Mouse (Mus musculus): Measurements from ENCODE around the gene Enox1. TPM values are rescaled to one million over a fixed set of nuclear protein-coding genes. Genes with fewer than 3 reads are reported as not detected.

The Enox1 gene
- total and polyA plus RNA-seq, 3 experiments: not detected

GRCm38 (mm10) chr14:77375618-77376017 is 219.1 kb downstream of the Enox1 start:
- Histone ChIP-seq H3K4me1 (ENCODE audit: control insufficient read depth in 1 of 2, insufficient read depth in 2 of 2) (no peaks in the 10 kb centered on the region), H3K9me3 (replicated peaks; ENCODE audit: low read length) (peaks cover 76% of the 10 kb centered on the region), H3K9ac (ENCODE audit: insufficient read depth, low read depth) (no peak overlapping the region), H3K36me3 (replicated peaks in 1 of 2; ENCODE audit: control insufficient read depth in 1 of 2, insufficient read depth in 1 of 2, low read length in 1 of 2) (no peaks in the 10 kb centered on the region), H3K4me3 (replicated peaks in 1 of 3; ENCODE audit: low read depth in 2 of 3, low read length in 2 of 3, poor library complexity in 1 of 3) (no peak overlapping the region), H3K4me2 (ENCODE audit: insufficient read depth, low read depth, poor library complexity, severe bottlenecking) (no peak overlapping the region), H3K27me3 (replicated peaks) (no peaks in the 10 kb centered on the region), H3K79me2 (replicated peaks; ENCODE audit: control insufficient read depth, extremely low read depth, insufficient read depth, poor library complexity, severe bottlenecking) (no peaks in the 10 kb centered on the region), H3K27ac (ENCODE audit: insufficient read depth, low read depth) (no peak overlapping the region)
- dilution Hi-C loops (cut with MboI; ENCODE audit: extremely low pct_ligation_motif_present, extremely low pct_unique_long_range_greater_than_20kb, low sequenced_read_pairs): no loop called here
- in situ Hi-C loops (cut with MboI; ENCODE audit: low pct_ligation_motif_present, low pct_unique_long_range_greater_than_20kb, low sequenced_read_pairs): no loop called here
- no peak for DNase-seq (ENCODE audit: extremely low read depth)
- no peak for TF ChIP-seq UBTF (IDR thresholded peaks at IDR 0.05; ENCODE audit: low read depth, low read length)
- no peak for TF ChIP-seq IRF4 (IDR thresholded peaks at IDR 0.05; ENCODE audit: low read depth, low read length)
- no peak for TF ChIP-seq USF2 (conservative IDR thresholded peaks at IDR 0.05; ENCODE audit: low read depth, low read length)
- no peak for TF ChIP-seq POLR2AphosphoS2 (IDR thresholded peaks at IDR 0.05; ENCODE audit: low read depth, low read length)
- no peak for TF ChIP-seq MAFK (IDR thresholded peaks at IDR 0.05; ENCODE audit: insufficient replicate concordance, low read length)

- no peak overlapping the region for H3K27ac ChIP-seq (ENCODE audit: insufficient read depth, low read depth)
- in situ Hi-C loops (cut with MboI; ENCODE audit: low pct_ligation_motif_present, low pct_unique_long_range_greater_than_20kb, low sequenced_read_pairs): no loop called here
- no peaks in the 10 kb centered on the region for H3K79me2 ChIP-seq (replicated peaks; ENCODE audit: control insufficient read depth, extremely low read depth, insufficient read depth, poor library complexity, severe bottlenecking)
- H3K4me2 ChIP-seq (ENCODE audit: insufficient read depth, low read depth, poor library complexity, severe bottlenecking): no peak overlapping the region
- DNase-seq (ENCODE audit: extremely low read depth): no peak
- H3K9me3 ChIP-seq (replicated peaks; ENCODE audit: low read length): peaks cover 78% of the 10 kb centered on the region
- H3K4me1 ChIP-seq (ENCODE audit: control insufficient read depth in 1 of 2, insufficient read depth in 2 of 2): no peaks in the 10 kb centered on the region
- H3K9ac ChIP-seq (ENCODE audit: insufficient read depth, low read depth): no peak overlapping the region
- dilution Hi-C loops (cut with MboI; ENCODE audit: extremely low pct_ligation_motif_present, extremely low pct_unique_long_range_greater_than_20kb, low sequenced_read_pairs): no loop called here
- TF ChIP-seq NRF1 (IDR thresholded peaks at IDR 0.05; ENCODE audit: low read depth, low read length): no peak
- TF ChIP-seq USF1 (IDR thresholded peaks at IDR 0.05; ENCODE audit: low read depth, low read length): no peak
- TF ChIP-seq PAX5 (IDR thresholded peaks at IDR 0.05; ENCODE audit: low read length): no peak
- no peak for TF ChIP-seq IRF4 (IDR thresholded peaks at IDR 0.05; ENCODE audit: low read depth, low read length)
- TF ChIP-seq MYC (IDR thresholded peaks at IDR 0.05; ENCODE audit: low read depth, low read length): no peak
- TF ChIP-seq SIN3A (IDR thresholded peaks at IDR 0.05; ENCODE audit: low read length): no peak
- no peak for TF ChIP-seq UBTF (IDR thresholded peaks at IDR 0.05; ENCODE audit: low read depth, low read length)
- TF ChIP-seq ZNF384 (IDR thresholded peaks at IDR 0.05; ENCODE audit: low read depth, low read length): no peak
- no peak for TF ChIP-seq POLR2A (IDR thresholded peaks at IDR 0.05; ENCODE audit: low read depth, low read length)
- TF ChIP-seq MEF2A (IDR thresholded peaks at IDR 0.05; ENCODE audit: borderline replicate concordance, low read depth, low read length): no peak
- TF ChIP-seq ZC3H11A (IDR thresholded peaks at IDR 0.05; ENCODE audit: low read depth, low read length): no peak
- TF ChIP-seq CHD1 (IDR thresholded peaks at IDR 0.05; ENCODE audit: low read depth, low read length): no peak
- TF ChIP-seq TBP (conservative IDR thresholded peaks at IDR 0.05; ENCODE audit: low read depth, low read length): no peak
- no peak for TF ChIP-seq E2F4 (IDR thresholded peaks at IDR 0.05; ENCODE audit: insufficient replicate concordance, low read depth, low read length)
- TF ChIP-seq ETS1 (conservative IDR thresholded peaks at IDR 0.05; ENCODE audit: low read depth, low read length): no peak
- TF ChIP-seq ZKSCAN1 (IDR thresholded peaks at IDR 0.05; ENCODE audit: borderline replicate concordance, low read depth, low read length): no peak
- TF ChIP-seq TCF12 (IDR thresholded peaks at IDR 0.05; ENCODE audit: low read depth, low read length): no peak
- no peak for TF ChIP-seq ZMIZ1 (IDR thresholded peaks at IDR 0.05; ENCODE audit: low read depth, low read length)
- TF ChIP-seq MAZ (IDR thresholded peaks at IDR 0.05; ENCODE audit: low read depth, low read length): no peak
- no peak overlapping the region for H3K4me3 ChIP-seq (replicated peaks in 1 of 3; ENCODE audit: low read depth in 2 of 3, low read length in 2 of 3, poor library complexity in 1 of 3)
- no peaks in the 10 kb centered on the region for H3K27me3 ChIP-seq (replicated peaks)
- no peaks in the 10 kb centered on the region for H3K36me3 ChIP-seq (replicated peaks in 1 of 2; ENCODE audit: control insufficient read depth in 1 of 2, insufficient read depth in 1 of 2, low read length in 1 of 2)
These were observed 220.2 kb downstream of the Enox1 start for GRCm38 (mm10) chr14:77376731-77377130.
